Mouse (Mus musculus): Measurements from ENCODE around the gene Asb10.
A peak's percentile ranks its signal among the peaks of the same experiment; 100 is the strongest.

- no peak for TF ChIP-seq CTCF (IDR thresholded peaks at IDR 0.05; ENCODE audit: control insufficient read depth, insufficient read depth, insufficient replicate concordance, low read depth, low read length)
- peak; percentile 80 for TF ChIP-seq POLR2A (IDR thresholded peaks at IDR 0.05; ENCODE audit: control insufficient read depth, low read depth, low read length)
Measured at GRCm38 (mm10) chr5:24577183-24577929, 36.6 kb upstream of the Asb10 start, which contains the start of gene Abcf2.

Data from testis, adult 2 months (tissue).